Mouse (Mus musculus): ENCODE results near the gene Prss57. TPM values are rescaled to one million over a fixed set of nuclear protein-coding genes. Genes with fewer than 3 reads are reported as not detected.

The Prss57 gene
- polyA plus RNA-seq, 1 experiment from 2014 or later, result 0.04 TPM

DNA sequence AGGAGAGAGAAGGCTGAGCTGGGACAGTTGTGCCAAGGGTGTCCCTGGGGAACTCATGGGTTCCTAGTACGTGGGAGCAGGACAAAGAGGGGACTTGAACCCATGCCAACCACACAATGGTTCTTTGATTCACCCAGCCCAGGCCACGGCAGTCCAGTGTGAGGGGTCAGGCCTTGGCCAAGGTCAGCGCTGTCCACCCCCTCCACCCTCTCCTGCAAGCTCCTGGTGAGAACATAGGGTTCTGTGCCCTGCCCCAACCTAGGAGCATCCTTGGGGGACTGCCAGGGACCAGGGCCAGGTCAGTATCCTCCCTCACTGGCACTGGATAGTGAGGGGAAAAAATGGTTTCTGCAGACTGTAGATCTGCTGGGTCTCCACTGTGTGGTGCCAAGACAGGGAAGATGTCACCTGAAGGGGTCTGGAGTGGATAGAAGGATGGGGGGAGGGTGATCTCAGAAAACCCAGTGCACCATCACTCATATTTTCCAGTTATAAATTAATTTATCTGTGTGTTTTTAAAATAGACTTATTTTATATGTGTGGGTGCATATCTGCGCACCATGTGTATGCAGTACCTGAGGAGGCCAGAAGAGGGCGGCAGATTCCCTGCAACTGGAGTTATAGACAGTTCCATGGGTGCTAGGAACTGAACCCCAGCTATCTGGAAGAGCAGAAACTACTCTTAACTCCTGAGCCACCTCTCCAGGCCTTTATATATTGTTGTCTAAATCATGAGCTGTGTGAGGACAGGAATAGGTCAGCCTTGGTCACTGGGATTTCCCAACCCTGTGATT lies 16.1 kb downstream of the Prss57 start:
- H3K9ac ChIP-seq (ENCODE audit: low read depth, low read length), result no peak overlapping the region
- H3K36me3 ChIP-seq (ENCODE audit: insufficient read depth, low read length), result no peaks in the 10 kb centered on the region
- 62% methylated on average over 5 of the region's 5 CpGs for WGBS
- H3K4me3 ChIP-seq (replicated peaks; ENCODE audit: low read depth, low read length), result no peak overlapping the region
- no peaks in the 10 kb centered on the region for H3K9me3 ChIP-seq (replicated peaks; ENCODE audit: low read length)
- H3K4me1 ChIP-seq (replicated peaks; ENCODE audit: insufficient read depth, low read length), result peaks cover 16% of the 10 kb centered on the region; the same call in 1 of the 2 replicates
- ATAC-seq (replicated peaks; ENCODE audit: low FRiP score, low read depth), result no peak
- TF ChIP-seq CTCF (IDR thresholded peaks at IDR 0.05; ENCODE audit: low read depth), result peak; percentile 47; the same call in 1 of the 2 replicates
- DNase-seq (ENCODE audit: low spot score), result no peak
- H3K27me3 ChIP-seq (ENCODE audit: insufficient read depth, low read length), result no peaks in the 10 kb centered on the region
- H3K27ac ChIP-seq, result no peak overlapping the region
- no peak overlapping the region for H3K4me2 ChIP-seq (ENCODE audit: low read length)

GRCm38 (mm10) chr10:79773208-79773607 lies 17.6 kb downstream of the Prss57 start:
- DNase-seq (ENCODE audit: low spot score) (no peak), ATAC-seq (replicated peaks; ENCODE audit: low FRiP score, low read depth) (no peak)
- Histone ChIP-seq H3K9ac (ENCODE audit: low read depth, low read length) (no peak overlapping the region), H3K27me3 (ENCODE audit: insufficient read depth, low read length) (no peaks in the 10 kb centered on the region), H3K27ac (no peak overlapping the region), H3K4me1 (replicated peaks; ENCODE audit: insufficient read depth, low read length) (peaks cover 5% of the 10 kb centered on the region), H3K4me3 (replicated peaks; ENCODE audit: low read depth, low read length) (no peak overlapping the region), H3K36me3 (ENCODE audit: insufficient read depth, low read length) (no peaks in the 10 kb centered on the region), H3K9me3 (replicated peaks; ENCODE audit: low read length) (no peaks in the 10 kb centered on the region), H3K4me2 (ENCODE audit: low read length) (no peak overlapping the region)
- no peak for TF ChIP-seq CTCF (IDR thresholded peaks at IDR 0.05; ENCODE audit: low read depth)
- WGBS, result 83% methylated on average over 2 of the region's 2 CpGs

DNA sequence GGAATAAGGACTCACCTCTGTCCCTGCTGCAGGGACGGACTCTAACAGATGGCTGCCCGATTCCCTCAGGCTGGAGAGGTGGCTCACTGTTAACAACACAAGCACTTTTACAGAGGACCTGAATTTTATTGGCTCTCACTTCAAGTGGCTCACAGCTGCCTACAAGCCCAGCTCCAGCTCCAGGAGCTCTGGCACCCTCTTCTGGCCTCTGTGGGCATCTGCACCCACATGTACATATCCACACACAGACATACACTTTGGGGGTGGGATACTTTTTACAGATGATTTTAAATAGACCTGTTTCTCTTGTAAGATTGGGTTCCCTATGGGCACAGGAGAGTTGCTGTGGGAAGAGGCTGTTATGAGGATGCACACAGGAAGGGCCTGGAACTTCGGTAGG lies 18.4 kb downstream of the Prss57 start:
- H3K27ac ChIP-seq, result no peak overlapping the region
- DNase-seq (ENCODE audit: low spot score) (no peak), ATAC-seq (replicated peaks; ENCODE audit: low FRiP score, low read depth) (no peak)
- no peaks in the 10 kb centered on the region for H3K27me3 ChIP-seq (ENCODE audit: insufficient read depth, low read length)
- H3K4me2 ChIP-seq (ENCODE audit: low read length), result no peak overlapping the region
- no peak overlapping the region for H3K9ac ChIP-seq (ENCODE audit: low read depth, low read length)
- WGBS, result 90% methylated on average over 3 of the region's 3 CpGs
- H3K4me1 ChIP-seq (replicated peaks; ENCODE audit: insufficient read depth, low read length), result peaks cover 7% of the 10 kb centered on the region
- TF ChIP-seq CTCF (IDR thresholded peaks at IDR 0.05; ENCODE audit: low read depth), result peak; percentile 34; the same call in 1 of the 2 replicates
- no peak overlapping the region for H3K4me3 ChIP-seq (replicated peaks; ENCODE audit: low read depth, low read length)
- no peaks in the 10 kb centered on the region for H3K9me3 ChIP-seq (replicated peaks; ENCODE audit: low read length)
- H3K36me3 ChIP-seq (ENCODE audit: insufficient read depth, low read length), result no peaks in the 10 kb centered on the region

DNA sequence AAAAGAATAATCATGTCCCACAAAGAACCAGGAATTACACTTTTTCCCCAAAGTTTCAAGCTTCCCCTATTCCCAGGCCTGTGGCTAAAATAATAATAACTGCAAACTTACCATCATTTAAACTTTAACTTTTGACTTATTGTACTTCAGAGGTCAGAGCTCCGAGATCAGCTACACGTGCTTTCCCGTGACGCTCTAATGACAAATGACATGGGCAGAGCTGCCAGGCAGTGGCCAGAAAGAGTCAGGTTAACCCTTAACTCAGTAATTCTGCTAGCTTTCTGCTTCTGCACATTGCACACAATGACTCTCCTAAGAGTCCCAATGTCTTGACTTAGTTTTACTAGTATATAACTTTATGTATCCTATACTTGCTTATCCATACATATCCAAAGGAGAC lies 21.4 kb downstream of the Prss57 start:
- H3K4me1 ChIP-seq (replicated peaks; ENCODE audit: insufficient read depth, low read length), result peaks cover 20% of the 10 kb centered on the region
- WGBS, result 24% methylated on average over 4 of the region's 4 CpGs
- no peak for TF ChIP-seq CTCF (IDR thresholded peaks at IDR 0.05; ENCODE audit: low read depth)
- no peak overlapping the region for H3K27ac ChIP-seq
- no peaks in the 10 kb centered on the region for H3K9me3 ChIP-seq (replicated peaks; ENCODE audit: low read length)
- no peak overlapping the region for H3K4me2 ChIP-seq (ENCODE audit: low read length)
- H3K9ac ChIP-seq (ENCODE audit: low read depth, low read length), result no peak overlapping the region
- DNase-seq (ENCODE audit: low spot score) (no peak), ATAC-seq (replicated peaks; ENCODE audit: low FRiP score, low read depth) (no peak)
- no peak overlapping the region for H3K4me3 ChIP-seq (replicated peaks; ENCODE audit: low read depth, low read length)
- no peaks in the 10 kb centered on the region for H3K36me3 ChIP-seq (ENCODE audit: insufficient read depth, low read length)
- H3K27me3 ChIP-seq (ENCODE audit: insufficient read depth, low read length), result no peaks in the 10 kb centered on the region

DNA sequence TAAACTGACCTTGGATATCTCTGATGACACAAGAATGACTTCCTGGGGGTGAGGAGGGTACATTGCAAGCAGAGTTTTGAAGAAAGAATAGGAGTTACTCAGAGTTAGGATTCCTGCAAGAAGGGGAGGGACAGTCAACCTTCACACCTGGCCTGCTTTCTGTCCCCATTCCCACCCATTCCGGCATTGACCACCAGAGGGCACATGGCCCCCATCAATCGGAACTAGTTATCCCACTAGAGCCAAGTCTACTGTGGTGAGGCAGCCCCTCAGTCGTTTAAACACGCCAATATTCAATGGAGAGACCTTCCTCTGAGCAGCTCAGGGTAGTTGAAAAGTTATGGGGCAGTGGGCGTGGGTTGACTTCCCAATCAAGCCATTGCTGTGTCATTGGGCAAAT lies 22.4 kb downstream of the Prss57 start:
- Histone ChIP-seq H3K27me3 (ENCODE audit: insufficient read depth, low read length) (no peaks in the 10 kb centered on the region), H3K27ac (peak overlapping the region; percentile 11; the same call in 1 of the 2 replicates), H3K4me3 (replicated peaks; ENCODE audit: low read depth, low read length) (no peak overlapping the region), H3K36me3 (ENCODE audit: insufficient read depth, low read length) (no peaks in the 10 kb centered on the region), H3K9me3 (replicated peaks; ENCODE audit: low read length) (no peaks in the 10 kb centered on the region), H3K9ac (ENCODE audit: low read depth, low read length) (no peak overlapping the region), H3K4me1 (replicated peaks; ENCODE audit: insufficient read depth, low read length) (peaks cover 20% of the 10 kb centered on the region), H3K4me2 (ENCODE audit: low read length) (0 out of 2 replicates have a peak overlapping the region, but pooled peaks have one; percentile 11)
- WGBS, result under 1% methylated on average over 5 of the region's 5 CpGs
- DNase-seq (ENCODE audit: low spot score) (peak; percentile 82), ATAC-seq (replicated peaks; ENCODE audit: low FRiP score, low read depth) (no peak)
- TF ChIP-seq CTCF (IDR thresholded peaks at IDR 0.05; ENCODE audit: low read depth), result peak; percentile 98

DNA sequence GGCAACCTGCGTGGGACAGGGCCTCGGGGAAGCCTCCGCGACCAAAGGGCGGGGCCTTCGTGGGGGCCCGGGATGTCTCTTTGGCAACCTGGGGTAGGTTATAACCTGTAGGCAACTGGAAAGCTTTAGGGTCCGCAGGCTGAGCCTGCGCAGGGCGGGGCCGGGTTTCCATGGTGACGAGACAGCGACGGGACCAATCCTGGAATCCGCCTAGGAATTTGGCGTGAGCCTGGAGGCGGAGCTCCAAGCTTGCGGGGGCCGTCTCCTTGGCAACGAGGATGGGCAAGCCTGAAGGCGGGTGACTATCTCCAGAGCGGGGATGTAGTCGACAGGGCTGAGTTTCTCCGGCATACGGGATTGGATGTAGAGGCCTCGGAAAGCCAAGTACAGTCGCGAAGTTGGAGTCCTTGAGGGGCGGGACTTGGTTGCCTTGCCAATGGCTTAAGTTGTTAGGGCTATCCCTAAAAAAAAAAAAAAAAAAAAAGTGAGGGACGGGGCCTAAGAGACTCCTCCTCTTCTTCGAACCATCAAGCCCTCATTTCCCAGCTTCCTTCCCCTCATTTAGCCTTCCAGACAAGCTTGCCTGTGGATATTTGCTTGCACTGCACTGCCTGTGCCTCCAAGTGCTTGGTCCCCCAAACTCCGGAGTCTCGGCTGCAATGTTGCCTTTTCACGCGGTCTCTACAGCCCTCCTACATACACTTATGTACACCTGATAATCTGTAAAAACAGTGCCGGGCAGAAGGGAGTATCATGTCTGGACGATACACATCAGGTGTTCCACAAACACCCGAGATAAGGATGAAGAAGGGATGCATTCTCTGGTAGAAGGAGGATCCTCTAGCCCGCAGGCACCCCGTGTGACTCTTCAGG lies 23.2 kb downstream of the Prss57 start:
- no peaks in the 10 kb centered on the region for H3K27me3 ChIP-seq (ENCODE audit: insufficient read depth, low read length)
- 10% methylated on average over 40 of the region's 40 CpGs for WGBS

More for the DNA sequence above, 23.2 kb downstream of the Prss57 start:
- Histone ChIP-seq H3K27ac (peak overlapping the region; percentile 94), H3K36me3 (ENCODE audit: insufficient read depth, low read length) (no peaks in the 10 kb centered on the region), H3K4me2 (ENCODE audit: low read length) (peak overlapping the region; percentile 92), H3K4me3 (replicated peaks; ENCODE audit: low read depth, low read length) (peak overlapping the region; percentile 79), H3K9ac (ENCODE audit: low read depth, low read length) (peak overlapping the region; percentile 53), H3K9me3 (replicated peaks; ENCODE audit: low read length) (no peaks in the 10 kb centered on the region), H3K4me1 (replicated peaks; ENCODE audit: insufficient read depth, low read length) (peaks cover 20% of the 10 kb centered on the region)
- DNase-seq (ENCODE audit: low spot score) (peak; percentile 95), ATAC-seq (replicated peaks; ENCODE audit: low FRiP score, low read depth) (peak; percentile 76)
- TF ChIP-seq CTCF (IDR thresholded peaks at IDR 0.05; ENCODE audit: low read depth), result no peak
